Comparison of ENCODE assay signal across 11 mouse cellular contexts in the genomic region with DNA sequence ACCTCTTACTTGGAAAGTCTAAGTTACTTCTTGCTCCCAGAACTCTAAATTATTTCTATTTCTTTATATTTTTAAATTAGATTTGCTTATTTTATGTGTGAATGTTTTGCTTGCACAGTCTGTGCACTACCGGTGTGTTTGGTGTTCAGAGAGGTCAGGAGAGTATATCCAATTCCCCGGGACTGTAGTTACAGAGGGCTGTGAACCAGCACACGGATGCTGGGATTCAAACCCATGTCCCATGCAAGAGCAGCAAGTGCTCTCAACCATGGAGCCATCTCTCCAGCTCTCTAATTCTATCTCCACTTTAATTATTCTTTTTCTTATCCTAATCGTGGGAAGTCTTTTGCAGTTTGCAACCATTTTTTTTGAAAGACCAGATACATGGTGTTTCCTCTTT.
A peak's percentile ranks its signal among the peaks of the same experiment; 100 is the strongest.
DNase-seq lines count a peak whose midpoint lies in the region; ATAC-seq and TF ChIP-seq lines count a peak whose summit lies in the region.
"Had no signal": no experiment of that assay in that cellular context is flagged by ENCODE, and none has a peak within 500 bp of the region (broad histone marks: within the 10 kb centered on the region; RNA-seq: fewer than 3 reads in every experiment).

No protein-coding gene starts in this region.

- no peak for TF ChIP-seq CTCF in stomach, postnatal 0 days (IDR thresholded peaks at IDR 0.05; ENCODE audit: low read depth)
- no peak for TF ChIP-seq CTCF in gastrocnemius, adult 2 months (IDR thresholded peaks at IDR 0.05)

- WGBS in forebrain, embryonic 15.5 days = 55% methylated on average over 4 of the region's 4 CpGs
- 61% methylated on average over 4 of the region's 4 CpGs for WGBS in forebrain, embryonic 12.5 days
- 52% methylated on average over 4 of the region's 4 CpGs for WGBS in kidney, embryonic 16.5 days
- WGBS in stomach, embryonic 14.5 days = 37% methylated on average over 4 of the region's 4 CpGs
- WGBS in stomach, postnatal 0 days = 35% methylated on average over 4 of the region's 4 CpGs
- 35% methylated on average over 4 of the region's 4 CpGs for WGBS in stomach, embryonic 16.5 days

- H3K4me1 ChIP-seq in forebrain, embryonic 15.5 days = no peaks in the 10 kb centered on the region
- no peaks in the 10 kb centered on the region for H3K4me1 ChIP-seq in forebrain, embryonic 12.5 days
- no peaks in the 10 kb centered on the region for H3K4me1 ChIP-seq in kidney, embryonic 16.5 days (ENCODE audit: insufficient read depth, low read length)
- H3K4me1 ChIP-seq in stomach, embryonic 14.5 days (ENCODE audit: control insufficient read depth, insufficient read depth, low read length) = 0 out of 2 replicates have a peak, but pooled peaks cover 4% of the 10 kb centered on the region
- no peaks in the 10 kb centered on the region for H3K4me1 ChIP-seq in stomach, postnatal 0 days (replicated peaks; ENCODE audit: control insufficient read depth, insufficient read depth)
- H3K4me1 ChIP-seq in stomach, embryonic 16.5 days (ENCODE audit: control insufficient read depth, insufficient read depth, low read length) = no peaks in the 10 kb centered on the region

- ATAC-seq in forebrain, embryonic 15.5 days (replicated peaks) = peak; percentile 44
- no peak for ATAC-seq in forebrain, embryonic 12.5 days (ENCODE audit: low FRiP score)
- peak; percentile 62; the same call in 1 of the 2 replicates for ATAC-seq in kidney, embryonic 16.5 days (ENCODE audit: low FRiP score, low TSS enrichment)
- ATAC-seq in stomach, embryonic 14.5 days (ENCODE audit: insufficient number of reproducible peaks, insufficient read depth, low FRiP score, low read depth) = 0 out of 2 replicates have a peak, but pooled peaks have one; percentile 16
- no peak for ATAC-seq in stomach, postnatal 0 days (ENCODE audit: low FRiP score, low TSS enrichment)
- ATAC-seq in stomach, embryonic 16.5 days (ENCODE audit: insufficient read depth, low FRiP score) = no peak

- no peaks in the 10 kb centered on the region for H3K9me3 ChIP-seq in forebrain, embryonic 15.5 days
- no peaks in the 10 kb centered on the region for H3K9me3 ChIP-seq in forebrain, embryonic 12.5 days
- H3K9me3 ChIP-seq in kidney, embryonic 16.5 days (ENCODE audit: low read length) = no peaks in the 10 kb centered on the region
- H3K9me3 ChIP-seq in stomach, embryonic 14.5 days (ENCODE audit: control insufficient read depth, low read depth, low read length) = no peaks in the 10 kb centered on the region
- H3K9me3 ChIP-seq in stomach, postnatal 0 days (ENCODE audit: control insufficient read depth, low read length) = no peaks in the 10 kb centered on the region
- H3K9me3 ChIP-seq in stomach, embryonic 16.5 days (replicated peaks; ENCODE audit: control insufficient read depth, low read length) = no peaks in the 10 kb centered on the region

- no peaks in the 10 kb centered on the region for H3K27me3 ChIP-seq in forebrain, embryonic 15.5 days
- no peaks in the 10 kb centered on the region for H3K27me3 ChIP-seq in forebrain, embryonic 12.5 days
- no peaks in the 10 kb centered on the region for H3K27me3 ChIP-seq in kidney, embryonic 16.5 days (ENCODE audit: insufficient read depth, low read length)
- no peaks in the 10 kb centered on the region for H3K27me3 ChIP-seq in stomach, embryonic 14.5 days (ENCODE audit: control insufficient read depth, insufficient read depth, low read length)
- H3K27me3 ChIP-seq in stomach, postnatal 0 days (ENCODE audit: control insufficient read depth, insufficient read depth, low read length) = no peaks in the 10 kb centered on the region
- H3K27me3 ChIP-seq in stomach, embryonic 16.5 days (ENCODE audit: control insufficient read depth, insufficient read depth, low read length) = no peaks in the 10 kb centered on the region

- DNase-seq in kidney, postnatal 4 days = no peak
- no peak for DNase-seq in stomach, postnatal 0 days (ENCODE audit: low spot score)
- DNase-seq in gastrocnemius, adult 2 months = no peak

- intact Hi-C loops in gastrocnemius, adult 2 months (cut with DNase I) = loop anchor here (5.0 to 10.0 kb wide), 4 partner anchors 70 to 1680 kb away; no protein-coding TSS in a partner anchor

- H3K27ac ChIP-seq in forebrain, embryonic 15.5 days (replicated peaks) = no peak overlapping the region
- no peak overlapping the region for H3K27ac ChIP-seq in forebrain, embryonic 12.5 days
- H3K27ac ChIP-seq in kidney, embryonic 16.5 days (ENCODE audit: low read length) = no peak overlapping the region
- peak overlapping the region; percentile 55; the same call in 1 of the 2 replicates for H3K27ac ChIP-seq in stomach, embryonic 14.5 days (ENCODE audit: low read length)
- no peak overlapping the region for H3K27ac ChIP-seq in stomach, postnatal 0 days (replicated peaks)
- H3K27ac ChIP-seq in stomach, embryonic 16.5 days (ENCODE audit: low read length) = 0 out of 2 replicates have a peak overlapping the region, but pooled peaks have one; percentile 38
- H3K27ac ChIP-seq in gastrocnemius, adult 2 months = no peak overlapping the region

- no peak overlapping the region for H3K9ac ChIP-seq in forebrain, embryonic 15.5 days (replicated peaks)
- no peak overlapping the region for H3K9ac ChIP-seq in forebrain, embryonic 12.5 days
- no peak overlapping the region for H3K9ac ChIP-seq in kidney, embryonic 16.5 days (replicated peaks; ENCODE audit: low read length)
- H3K9ac ChIP-seq in stomach, embryonic 14.5 days (replicated peaks; ENCODE audit: low read depth, low read length) = no peak overlapping the region
- H3K9ac ChIP-seq in stomach, postnatal 0 days (ENCODE audit: low read length) = no peak overlapping the region
- H3K9ac ChIP-seq in stomach, embryonic 16.5 days (ENCODE audit: low read length) = no peak overlapping the region
- H3K9ac ChIP-seq: forebrain, postnatal 0 days had no signal

- no peak for TF ChIP-seq EP300 in stomach, postnatal 0 days (optimal IDR thresholded peaks at IDR 0.05)

- no peak overlapping the region for H3K4me3 ChIP-seq in forebrain, embryonic 15.5 days
- H3K4me3 ChIP-seq in forebrain, embryonic 12.5 days (replicated peaks) = no peak overlapping the region
- no peak overlapping the region for H3K4me3 ChIP-seq in kidney, embryonic 16.5 days (ENCODE audit: low read length)
- no peak overlapping the region for H3K4me3 ChIP-seq in stomach, embryonic 14.5 days (ENCODE audit: low read depth, low read length)
- H3K4me3 ChIP-seq in stomach, postnatal 0 days (ENCODE audit: low read depth, low read length) = no peak overlapping the region
- no peak overlapping the region for H3K4me3 ChIP-seq in stomach, embryonic 16.5 days (replicated peaks; ENCODE audit: low read length)
- no peak overlapping the region for H3K4me3 ChIP-seq in gastrocnemius, adult 2 months
- H3K4me3 ChIP-seq: left cerebral cortex, adult 2 months had no signal

- H3K36me3 ChIP-seq in forebrain, embryonic 15.5 days = no peaks in the 10 kb centered on the region
- no peaks in the 10 kb centered on the region for H3K36me3 ChIP-seq in forebrain, embryonic 12.5 days (replicated peaks)
- H3K36me3 ChIP-seq in kidney, embryonic 16.5 days (ENCODE audit: insufficient read depth, low read length) = no peaks in the 10 kb centered on the region
- H3K36me3 ChIP-seq in stomach, embryonic 14.5 days (ENCODE audit: control insufficient read depth, insufficient read depth, low read length) = no peaks in the 10 kb centered on the region
- H3K36me3 ChIP-seq in stomach, postnatal 0 days (ENCODE audit: control insufficient read depth, insufficient read depth, low read length) = no peaks in the 10 kb centered on the region
- no peaks in the 10 kb centered on the region for H3K36me3 ChIP-seq in stomach, embryonic 16.5 days (ENCODE audit: control insufficient read depth, insufficient read depth, low read length)

- no peak overlapping the region for H3K4me2 ChIP-seq in forebrain, embryonic 15.5 days (replicated peaks)
- no peak overlapping the region for H3K4me2 ChIP-seq in forebrain, embryonic 12.5 days
- H3K4me2 ChIP-seq in kidney, embryonic 16.5 days (replicated peaks; ENCODE audit: low read depth, low read length) = no peak overlapping the region
- H3K4me2 ChIP-seq in stomach, embryonic 14.5 days (replicated peaks; ENCODE audit: low read depth, low read length) = no peak overlapping the region
- H3K4me2 ChIP-seq in stomach, postnatal 0 days (replicated peaks; ENCODE audit: low read depth) = no peak overlapping the region
- no peak overlapping the region for H3K4me2 ChIP-seq in stomach, embryonic 16.5 days (ENCODE audit: low read depth, low read length)
- H3K4me2 ChIP-seq: heart, embryonic 11.5 days had no signal

Comparison
In these comparisons a context has a peak if more than half of its experiments do, and no peak if none do; other contexts are left out.
1. ATAC-seq: peak in forebrain, embryonic 15.5 days (single experiment), kidney, embryonic 16.5 days (single experiment) and stomach, embryonic 14.5 days (single experiment); none in forebrain, embryonic 12.5 days (single experiment), stomach, postnatal 0 days (single experiment) and stomach, embryonic 16.5 days (single experiment).
2. H3K27ac ChIP-seq: peak in stomach, embryonic 14.5 days (single experiment) and stomach, embryonic 16.5 days (single experiment); none in forebrain, embryonic 15.5 days (single experiment), forebrain, embryonic 12.5 days (single experiment), kidney, embryonic 16.5 days (single experiment), stomach, postnatal 0 days (single experiment) and gastrocnemius, adult 2 months (single experiment).